Mouse (Mus musculus) embryonic facial prominence, embryonic 14.5 days (tissue): Measurements from ENCODE around the gene Gm47283. TPM values are rescaled to one million over a fixed set of nuclear protein-coding genes. Genes with fewer than 3 reads are reported as not detected.
"Not testable (repeated sequence)": the region's sequence is repeated elsewhere in the genome, so short reads cannot be mapped to it uniquely, and the experiment has no call there.

Experiments
- ATAC-seq: fragments of 200-750 bp; cut with Nextera tagmentation; 2 replicates; pipeline ENCODE4 v1.8.0; 2017; ENCODE audit warnings: low read depth, moderate number of reproducible peaks, moderate TSS enrichment
- DNase-seq: peaks from one replicate; pipeline ENCODE4 v3.0.0-alpha.2; 2015; ENCODE audit warnings: low spot score
- H3K27ac ChIP-seq: fragments of 300-500 bp; sonication (generic); replicated peaks from 2 replicates; pipeline ENCODE4 v1.5.1; 2014; ENCODE audit warnings: low read depth, mild to moderate bottlenecking, low read length, moderate library complexity
- H3K27me3 ChIP-seq: fragments of 300-500 bp; sonication (generic); replicated peaks from 2 replicates; pipeline ENCODE4 v1.6.1; 2014; ENCODE audit warnings: low read length; ENCODE audit not compliant: control insufficient read depth, insufficient read depth
- H3K36me3 ChIP-seq: fragments of 300-500 bp; sonication (generic); 2 replicates; pipeline ENCODE4 v1.6.1; 2014; ENCODE audit warnings: low read length, mixed read lengths; ENCODE audit not compliant: control insufficient read depth, insufficient read depth
- H3K4me1 ChIP-seq: fragments of 300-500 bp; sonication (generic); 2 replicates; pipeline ENCODE4 v1.6.1; 2014; ENCODE audit warnings: antibody characterized with exemption, low read length; ENCODE audit not compliant: control insufficient read depth, insufficient read depth
- H3K4me2 ChIP-seq: fragments of 300-500 bp; sonication (generic); 2 replicates; pipeline ENCODE4 v1.6.1; 2014; ENCODE audit warnings: low read depth, mild to moderate bottlenecking, low read length, moderate library complexity, mixed read lengths
- H3K4me3 ChIP-seq: fragments of 300-500 bp; sonication (generic); 2 replicates; pipeline ENCODE4 v1.5.1; 2014; ENCODE audit warnings: low read depth, mild to moderate bottlenecking, low read length
- H3K9ac ChIP-seq: fragments of 300-500 bp; sonication (generic); 2 replicates; pipeline ENCODE4 v1.6.1; 2014; ENCODE audit warnings: low read depth, mild to moderate bottlenecking, low read length, moderate library complexity, mixed read lengths
- H3K9me3 ChIP-seq: fragments of 300-500 bp; sonication (generic); 2 replicates; pipeline ENCODE4 v1.6.1; 2016; ENCODE audit warnings: low read length; ENCODE audit not compliant: control insufficient read depth
- WGBS: fragments of 180-500 bp; shearing (Covaris S2); extraction: QIAGEN DNeasy Blood & Tissue Kit; methylation state at CpG from one replicate; pipeline ENCODE4 v1.1.7; 2014; 5-methylcytosine and 5-hydroxymethylcytosine counted together
- polyA plus RNA-seq: library from polyadenylated mRNA; unstranded; fragments of >200 nt; fragmentation: Nextera tagmentation; extraction: Ambion mirVana; gene quantifications from 2 replicates; pipeline ENCODE4 v1.2.1, GENCODE M21; 2014

Gene Gm47283
- polyA plus RNA-seq, 1 experiment from 2014 or later: not detected

DNA sequence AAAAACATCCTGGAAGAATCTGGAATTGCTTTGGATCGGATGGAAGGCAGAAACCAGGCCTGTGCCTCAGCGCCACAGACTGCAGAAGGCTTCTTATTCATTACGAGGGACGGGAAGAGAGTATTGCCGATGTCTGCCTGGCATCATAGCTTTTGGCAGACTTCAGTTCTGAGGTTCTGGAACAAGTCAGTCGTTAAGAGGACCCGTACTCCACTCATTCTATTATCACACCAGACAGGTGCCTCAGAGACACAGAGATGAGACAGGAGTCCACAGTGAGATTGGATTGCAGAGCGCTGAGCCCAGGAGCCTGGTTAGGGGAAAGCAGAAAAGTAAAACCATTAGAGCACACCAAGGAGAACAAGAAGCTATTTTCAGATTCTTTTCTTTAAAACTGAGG, 54.5 kb downstream of the Gm47283 start, which contains the start of gene Gm21748:
TSS of gene Gm21748 (minus strand) at position 101 of the 400 bp plus-strand sequence.
- H3K4me1 ChIP-seq, H3K9ac ChIP-seq, DNase-seq, H3K27me3 ChIP-seq, H3K9me3 ChIP-seq, H3K4me2 ChIP-seq, H3K27ac ChIP-seq, H3K4me3 ChIP-seq, H3K36me3 ChIP-seq, ATAC-seq: not testable (repeated sequence)
- no CpG with 5 or more reads among the region's 8 CpGs for WGBS

Other genes starting within 250 kb of the Gm47283 start
- gene Gm21860, start 29.9 kb upstream of the Gm47283 start, polyA plus RNA-seq: not detected in 2 replicates
- gene Gm21748, start 54.4 kb downstream of the Gm47283 start, polyA plus RNA-seq: not detected in 2 replicates